Mouse (Mus musculus) colon, adult 2 months (tissue): Measurements from ENCODE around the gene Gm10563. TPM values are rescaled to one million over a fixed set of nuclear protein-coding genes. Genes with fewer than 3 reads are reported as not detected.

ENCODE experiments used
- polyA plus RNA-seq: library from polyadenylated mRNA; depleted of rRNA; stranded (reverse); fragments of >200 nt; gene quantifications from 2 replicates; pipeline ENCODE4 v1.2.3, GENCODE M21; 2012; rRNA removed

The Gm10563 gene
- not detected in 2 replicates for polyA plus RNA-seq

GRCm38 (mm10) chr4:155645308-155645707 lies at the start of gene Gm10563:
Gene Gm10563 (minus strand): TSS chr4:155645408.

GRCm38 (mm10) chr4:155694111-155694481 lies 48.9 kb upstream of the Gm10563 start, which contains the start of gene Fndc10:
Gene Fndc10 (plus strand): TSS chr4:155694342.

GRCm38 (mm10) chr4:155668689-155669597 lies 23.7 kb upstream of the Gm10563 start, which contains the start of gene Mib2:
Gene Mib2 (minus strand): TSS chr4:155669198.

GRCm38 (mm10) chr4:155653086-155653450 lies 7.9 kb upstream of the Gm10563 start, which contains the start of gene Mmp23:
Gene Mmp23 (minus strand): TSS chr4:155653384.

GRCm38 (mm10) chr4:155624338-155625291 lies 20.6 kb downstream of the Gm10563 start, which contains the start of gene Cdk11b:
Gene Cdk11b (plus strand): TSS chr4:155624854.

GRCm38 (mm10) chr4:155601091-155601996 lies 43.9 kb downstream of the Gm10563 start, which contains the start of gene Slc35e2:
Gene Slc35e2 (plus strand): TSS chr4:155601416.

Other genes with a start within 250 kb of the Gm10563 start
- 0.32 and 1.7 TPM in 2 replicates for gene Gabrd, start 247.3 kb downstream of the Gm10563 start, polyA plus RNA-seq
- gene Cfap74, start 236.2 kb downstream of the Gm10563 start, polyA plus RNA-seq: 0.49 and 1.0 TPM in 2 replicates
- 3.4 and 4.0 TPM in 2 replicates for gene Tmem52, start 176.3 kb downstream of the Gm10563 start, polyA plus RNA-seq
- 543 and 624 TPM in 2 replicates for gene Gnb1, start 154.0 kb downstream of the Gm10563 start, polyA plus RNA-seq
- 145 and 155 TPM in 2 replicates for gene Nadk, start 83.0 kb downstream of the Gm10563 start, polyA plus RNA-seq
- 4.9 and 7.6 TPM in 2 replicates for gene Slc35e2, start 44.0 kb downstream of the Gm10563 start, polyA plus RNA-seq
- 17.2 and 18.7 TPM in 2 replicates for gene Cdk11b, start 20.6 kb downstream of the Gm10563 start, polyA plus RNA-seq
- 43.5 and 50.1 TPM in 2 replicates for gene Mmp23, start 8.0 kb upstream of the Gm10563 start, polyA plus RNA-seq
- gene Mib2, start 23.8 kb upstream of the Gm10563 start, polyA plus RNA-seq: 76.0 and 94.4 TPM in 2 replicates
- gene Fndc10, start 48.9 kb upstream of the Gm10563 start, polyA plus RNA-seq: 12.5 and 15.8 TPM in 2 replicates
- 161 and 190 TPM in 2 replicates for gene Ssu72, start 59.4 kb upstream of the Gm10563 start, polyA plus RNA-seq
- 1.1 and 1.6 TPM in 2 replicates for gene Tmem240, start 89.4 kb upstream of the Gm10563 start, polyA plus RNA-seq
- 91.7 and 122 TPM in 2 replicates for gene Atad3a, start 115.7 kb upstream of the Gm10563 start, polyA plus RNA-seq
- gene Vwa1, start 129.3 kb upstream of the Gm10563 start, polyA plus RNA-seq: 17.4 and 17.5 TPM in 2 replicates
- 0.35 and 0.52 TPM in 2 replicates for gene Tmem88b, start 140.5 kb upstream of the Gm10563 start, polyA plus RNA-seq
- not detected in 2 replicates for gene Ankrd65, start 145.0 kb upstream of the Gm10563 start, polyA plus RNA-seq
- gene Mrpl20, start 157.5 kb upstream of the Gm10563 start, polyA plus RNA-seq: 46.5 and 51.8 TPM in 2 replicates
- 67.5 and 73.1 TPM in 2 replicates for gene Ccnl2, start 167.1 kb upstream of the Gm10563 start, polyA plus RNA-seq
- 156 and 218 TPM in 2 replicates for gene Aurkaip1, start 185.9 kb upstream of the Gm10563 start, polyA plus RNA-seq
- gene Mxra8, start 194.3 kb upstream of the Gm10563 start, polyA plus RNA-seq: 198 and 240 TPM in 2 replicates
- 158 and 173 TPM in 2 replicates for gene Dvl1, start 202.0 kb upstream of the Gm10563 start, polyA plus RNA-seq
- 2.1 and 2.5 TPM in 2 replicates for gene Tas1r3, start 218.0 kb upstream of the Gm10563 start, polyA plus RNA-seq
- 42.9 and 61.8 TPM in 2 replicates for gene Cptp, start 224.0 kb upstream of the Gm10563 start, polyA plus RNA-seq
- gene Ints11, start 224.1 kb upstream of the Gm10563 start, polyA plus RNA-seq: 31.6 and 35.5 TPM in 2 replicates
- 67.3 and 77.5 TPM in 2 replicates for gene Pusl1, start 246.4 kb upstream of the Gm10563 start, polyA plus RNA-seq
- 33.5 and 33.9 TPM in 2 replicates for gene Acap3, start 246.4 kb upstream of the Gm10563 start, polyA plus RNA-seq